Mouse (Mus musculus) frontal cortex, adult (tissue): ENCODE data around the gene Ifi35.
"Not testable (repeated sequence)": the region's sequence is repeated elsewhere in the genome, so short reads cannot be mapped to it uniquely, and the experiment has no call there.

Source experiments
- ATAC-seq: cut with Nextera tagmentation; 2 replicates; pipeline ENCODE4 v1.9.2; 2017; ENCODE audit warnings: mild to moderate bottlenecking, moderate library complexity, mixed read lengths; ENCODE audit not compliant: low TSS enrichment

Ifi35 gene

DNA sequence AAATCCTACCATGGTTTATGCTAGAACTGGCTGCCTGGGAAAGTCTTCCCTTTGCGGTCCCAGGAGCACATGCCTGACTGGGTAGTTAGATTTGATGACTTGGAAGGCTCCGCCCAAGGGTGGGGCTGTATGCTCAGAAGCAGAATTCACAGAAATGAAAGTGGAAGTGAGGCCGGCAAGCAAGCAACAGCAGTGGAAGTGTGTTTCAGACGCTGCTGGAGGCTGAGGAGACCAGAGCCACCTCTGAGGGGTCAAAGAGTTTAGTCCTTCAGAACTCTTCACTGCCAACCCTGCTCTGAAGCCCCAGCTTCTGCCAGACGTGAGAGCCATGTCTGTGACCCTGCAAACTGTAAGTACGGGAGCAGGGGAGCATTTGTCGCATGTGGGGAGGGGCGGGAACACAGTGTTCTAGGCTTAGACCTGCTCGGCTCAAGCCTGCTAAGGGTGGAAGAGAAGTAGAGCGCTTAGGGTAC is at the start of gene Ifi35:
Gene Ifi35 (plus strand): TSS at position 134 of the 473 bp plus-strand sequence.
- peak; percentile 20; the same call in 1 of the 2 replicates for ATAC-seq

DNA sequence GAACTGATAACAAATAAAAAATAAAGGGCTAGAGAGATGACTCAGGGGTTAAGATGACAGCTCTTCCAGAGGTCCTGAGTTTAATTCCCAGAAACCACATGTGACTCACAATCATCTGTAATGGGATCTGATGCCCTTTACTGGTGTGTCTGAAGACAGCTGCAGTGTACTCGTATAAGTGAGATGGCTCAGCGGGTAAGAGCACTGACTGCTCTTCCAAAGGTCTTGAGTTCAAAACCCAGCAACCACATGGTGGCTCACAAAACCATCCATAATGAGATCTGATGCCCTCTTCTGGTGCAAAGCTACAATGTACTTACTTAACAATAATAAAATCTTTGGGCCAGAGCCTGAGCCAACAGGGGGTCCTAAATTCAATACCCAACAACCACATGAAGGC is 32.9 kb upstream of the Ifi35 start:
- no peak for ATAC-seq

DNA sequence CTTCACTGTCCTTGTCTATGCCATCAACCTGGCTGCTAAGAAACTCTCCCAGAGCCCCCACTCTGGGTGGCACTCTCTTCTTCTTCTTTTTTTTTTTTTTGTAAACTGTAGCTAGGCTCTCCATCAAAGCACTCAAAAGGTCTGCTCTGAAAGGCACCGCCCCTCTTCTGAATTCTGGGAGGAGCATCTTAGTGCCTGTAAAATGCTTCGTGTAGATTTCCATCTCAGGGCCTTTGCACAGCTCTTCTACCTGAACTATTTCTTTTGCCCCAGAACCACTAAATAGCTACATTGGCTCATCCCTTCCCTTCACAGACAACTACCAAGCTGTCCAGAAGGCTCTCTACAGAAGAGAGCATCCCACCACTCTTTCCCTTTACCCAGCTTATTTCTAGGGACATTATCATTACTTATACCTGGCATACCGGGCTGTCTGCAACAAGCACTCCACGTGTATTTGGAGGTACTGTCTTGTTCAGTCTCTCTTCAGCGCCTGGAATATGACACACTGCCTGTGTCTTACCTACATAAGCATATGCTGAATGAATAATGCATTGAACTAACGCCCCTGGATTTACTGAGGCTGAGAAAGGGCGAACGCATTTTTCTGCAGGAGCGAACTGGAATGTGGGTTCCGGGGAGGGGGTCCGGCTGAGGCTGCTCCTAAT is 31.6 kb upstream of the Ifi35 start:
- peak; percentile 51; the same call in 1 of the 2 replicates for ATAC-seq

DNA sequence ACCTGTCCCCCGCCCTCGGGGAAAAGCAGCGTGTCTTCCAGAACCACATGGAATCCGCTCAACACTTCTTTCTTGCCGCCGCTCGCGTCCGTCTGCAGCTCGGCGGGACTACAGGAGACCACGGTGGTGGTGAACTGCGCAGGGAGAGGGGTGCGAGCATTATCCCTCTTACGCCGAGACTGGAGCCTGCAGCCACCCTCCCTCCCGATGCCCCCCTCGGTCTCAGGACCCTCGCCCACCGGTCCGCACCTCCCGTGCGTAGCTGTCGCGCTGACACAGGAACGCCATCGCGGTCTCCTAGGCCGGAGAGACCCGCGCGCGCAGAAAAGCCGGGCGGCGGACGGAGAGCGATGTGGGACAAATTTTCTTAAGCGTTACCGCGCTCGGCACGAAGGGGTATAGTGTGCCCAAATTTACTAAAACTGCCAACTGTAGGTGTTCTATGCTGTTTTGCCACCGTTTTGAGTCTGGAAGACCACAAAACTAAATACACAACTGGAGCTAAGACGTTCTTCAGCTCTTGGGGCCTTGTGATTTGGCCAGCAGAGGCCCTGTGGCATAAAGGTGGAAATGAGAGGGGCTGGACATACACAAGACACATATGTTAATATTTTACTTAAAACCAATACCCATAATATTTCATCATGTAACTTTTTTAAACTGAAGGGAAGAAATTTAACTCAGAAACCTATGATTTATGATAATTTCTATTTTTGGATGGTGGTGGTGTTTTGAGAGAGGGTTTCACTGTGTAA is 30.9 kb upstream of the Ifi35 start, which contains the start of gene Aarsd1:
Gene Aarsd1 (minus strand): TSS at position 515 of the 755 bp plus-strand sequence.
- ATAC-seq: peak; percentile 56; the same call in 1 of the 2 replicates

DNA sequence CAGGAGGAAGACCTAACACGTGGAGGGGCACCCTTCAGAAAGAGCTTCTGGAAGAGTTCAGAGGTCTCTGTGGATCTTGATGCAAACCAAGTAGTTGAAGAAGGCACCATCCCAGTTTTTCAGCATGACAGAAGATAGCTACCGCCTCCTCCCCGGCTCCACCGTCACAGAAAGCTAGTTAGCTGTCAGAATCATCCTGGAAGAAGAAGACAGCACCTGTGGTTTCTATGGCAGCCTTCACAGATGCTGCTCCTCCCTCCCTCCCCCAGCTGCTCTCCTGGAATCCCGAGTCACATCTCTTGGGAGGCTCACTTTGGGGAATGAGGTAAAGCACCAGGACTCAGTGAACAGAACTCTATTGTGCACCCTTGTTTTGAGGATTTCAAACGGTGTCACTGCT is 29.2 kb upstream of the Ifi35 start:
- peak; percentile 77; the same call in 1 of the 2 replicates for ATAC-seq

DNA sequence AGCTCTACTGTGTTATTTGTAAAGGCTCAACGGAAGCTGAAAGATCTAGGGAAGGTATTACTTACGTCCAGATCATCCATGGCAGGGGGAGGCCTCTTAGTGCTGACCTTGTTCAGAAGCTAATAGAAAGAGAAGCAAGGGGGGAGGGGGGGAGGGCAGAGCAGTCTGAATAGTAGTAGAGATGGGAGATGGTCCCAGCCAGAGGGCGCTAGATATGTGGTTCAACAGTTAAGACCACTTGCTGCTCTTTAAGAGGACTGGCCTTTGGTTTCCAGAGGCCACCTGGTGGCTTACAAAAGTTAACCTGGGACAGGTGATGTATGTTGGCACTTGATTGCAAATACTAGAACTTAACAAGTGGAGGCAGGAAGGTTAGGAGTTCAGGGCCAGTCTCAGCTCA is 28.6 kb upstream of the Ifi35 start:
- no peak for ATAC-seq

- ATAC-seq: no peak
Observed at GRCm38 (mm10) chr11:101420148-101420547, 28.1 kb upstream of the Ifi35 start.

- peak; percentile 68 for ATAC-seq
Observed at GRCm38 (mm10) chr11:101424105-101424851, 23.9 kb upstream of the Ifi35 start, which contains the start of gene Gm27029. Gene Gm27029 (minus strand): TSS chr11:101424796.

GRCm38 (mm10) chr11:101424925-101425813 is 23.0 kb upstream of the Ifi35 start, which contains the start of the genes Rundc1 and Ptges3l:
Gene Rundc1 (plus strand): TSS chr11:101425085.
Gene Ptges3l (minus strand): TSS chr11:101425333.
- ATAC-seq: peak; percentile 80

GRCm38 (mm10) chr11:101426165-101426564 is 22.0 kb upstream of the Ifi35 start:
- no peak for ATAC-seq

- no peak for ATAC-seq
Observed at GRCm38 (mm10) chr11:101431327-101431726, 16.9 kb upstream of the Ifi35 start.

DNA sequence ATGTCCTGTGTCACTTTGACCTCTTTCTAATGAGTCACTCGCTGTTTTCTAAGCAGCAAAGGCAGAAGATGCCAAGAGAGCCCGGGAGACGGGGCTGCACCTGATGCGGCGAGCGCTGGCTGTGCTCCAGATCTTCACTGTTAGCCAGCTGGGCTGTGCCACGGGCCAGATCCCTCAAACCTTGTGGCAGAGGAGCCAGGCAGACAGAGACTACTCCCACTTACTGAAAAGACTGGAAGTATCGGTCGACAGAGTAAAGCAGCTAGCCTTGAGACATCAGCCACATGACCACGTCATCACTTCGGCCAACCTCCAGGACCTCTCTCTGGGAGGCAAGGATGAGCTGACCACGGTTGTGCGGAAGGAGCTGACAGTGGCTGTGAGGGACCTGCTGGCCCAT is 14.8 kb upstream of the Ifi35 start:
- ATAC-seq: no peak

DNA sequence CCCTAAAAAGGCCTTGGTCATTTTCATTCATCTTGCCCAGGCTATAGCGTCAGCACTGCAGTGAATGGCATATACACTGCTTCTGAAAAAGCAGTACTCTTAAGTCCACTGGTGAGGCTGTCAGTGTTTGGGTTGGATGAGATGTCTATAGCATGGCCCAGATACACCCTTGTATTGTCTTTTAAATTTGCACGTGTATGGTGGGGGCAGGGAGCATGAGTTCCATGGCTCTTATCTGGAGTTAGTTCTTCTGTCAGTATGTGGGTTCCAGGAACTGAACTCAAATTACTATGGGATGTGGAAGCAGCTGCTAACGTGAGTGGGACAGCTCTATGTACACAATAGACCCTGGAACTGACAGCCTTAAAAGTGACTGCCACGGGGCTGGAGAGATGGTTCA is 12.4 kb upstream of the Ifi35 start:
- no peak for ATAC-seq

DNA sequence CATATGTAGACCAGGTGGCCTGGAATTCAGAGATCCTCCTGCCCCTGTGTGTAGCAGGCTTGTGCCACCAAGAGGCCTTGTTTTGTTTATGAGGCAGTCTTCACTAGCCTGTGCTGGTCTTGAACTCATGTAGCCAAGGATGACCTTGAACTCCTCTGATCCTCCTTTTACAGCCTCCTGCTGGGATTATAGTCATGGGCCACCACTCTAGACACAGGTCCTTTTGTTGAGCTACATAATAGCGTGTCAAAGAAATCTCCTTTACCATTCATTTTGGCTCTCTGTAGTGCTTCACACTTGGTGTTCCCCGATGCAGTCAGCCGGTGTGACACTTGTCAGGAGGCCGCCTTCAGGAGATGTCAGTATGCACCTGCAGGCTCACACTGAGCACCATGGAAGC is 11.3 kb upstream of the Ifi35 start:
- ATAC-seq: no peak

GRCm38 (mm10) chr11:101438006-101438405 is 10.2 kb upstream of the Ifi35 start:
- not testable (repeated sequence) for ATAC-seq

DNA sequence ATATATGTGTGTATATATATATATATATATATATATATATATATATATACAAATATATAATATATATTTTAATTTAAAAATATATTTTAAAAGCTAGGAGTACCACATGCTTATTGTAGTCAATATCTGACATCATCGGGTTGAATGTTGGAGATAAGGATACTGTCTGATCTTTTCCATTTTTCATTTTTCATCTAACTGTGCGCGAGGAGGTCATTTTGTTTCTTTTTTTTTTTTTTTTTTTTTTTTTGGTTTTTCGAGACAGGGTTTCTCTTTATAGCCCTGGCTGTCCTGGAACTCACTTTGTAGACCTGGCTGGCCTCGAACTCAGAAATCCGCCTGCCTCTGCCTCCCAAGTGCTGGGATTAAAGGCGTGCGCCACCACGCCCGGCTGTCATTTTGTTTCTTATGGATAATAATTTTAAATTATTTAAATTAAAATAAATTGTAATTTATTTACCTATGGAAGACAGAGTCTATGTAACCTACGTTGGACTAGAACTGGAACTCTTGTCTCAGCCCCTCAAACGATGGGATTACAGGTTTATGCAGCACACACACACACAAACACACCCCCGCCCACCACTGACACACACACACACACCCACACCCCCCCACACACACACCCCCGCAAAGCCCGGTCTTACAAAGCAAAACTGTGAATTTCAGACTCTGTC is 6.6 kb upstream of the Ifi35 start:
- ATAC-seq: not testable (repeated sequence)

DNA sequence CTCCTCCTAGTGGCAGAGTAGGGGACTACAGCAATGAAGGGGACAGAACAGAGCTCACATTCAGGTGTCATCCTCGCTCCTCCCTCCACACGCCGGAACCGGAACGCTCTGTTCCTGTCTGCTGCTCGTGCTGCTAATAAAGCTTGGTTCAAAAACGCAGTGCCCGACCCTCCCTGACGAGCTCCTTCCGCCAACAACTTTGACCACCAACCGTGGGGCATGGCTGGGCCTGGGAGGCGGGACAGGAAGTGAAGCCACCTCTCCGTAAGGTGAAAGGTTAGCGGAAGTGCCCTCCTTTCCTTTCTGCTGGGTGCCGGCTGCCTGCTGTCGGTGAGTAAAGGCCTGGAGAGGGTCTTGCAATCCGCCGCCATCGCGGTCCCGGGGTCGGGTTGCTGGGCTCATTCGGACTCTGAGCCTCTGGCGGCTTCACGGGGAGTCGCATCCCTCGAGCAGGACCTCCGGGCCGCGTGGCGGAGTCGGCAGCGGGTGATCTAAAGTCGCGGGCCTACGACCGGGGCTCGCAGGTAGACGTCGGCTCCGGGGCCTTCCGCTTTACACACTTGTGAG is 6.0 kb upstream of the Ifi35 start, which contains the start of gene Rpl27:
Gene Rpl27 (plus strand): TSS at position 172 of the 567 bp plus-strand sequence.
- peak; percentile 99 for ATAC-seq

DNA sequence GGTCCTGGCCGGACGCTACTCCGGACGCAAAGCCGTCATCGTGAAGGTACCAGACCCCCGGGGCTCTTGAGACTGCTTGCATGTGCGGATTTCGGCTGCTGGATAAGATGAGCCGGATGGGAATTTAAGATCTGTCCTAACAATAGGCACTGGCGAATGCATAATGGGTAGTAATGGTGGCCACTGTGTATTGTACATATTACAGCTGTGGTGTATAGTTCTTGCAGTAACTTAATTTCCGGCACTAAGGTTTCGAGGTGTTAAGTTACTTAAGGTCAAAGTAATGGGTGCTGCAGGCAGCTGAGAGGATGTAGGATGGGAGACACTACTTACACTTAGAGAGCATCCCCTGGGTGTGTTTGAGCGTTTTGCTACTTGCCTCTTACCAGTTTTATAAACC is 5.4 kb upstream of the Ifi35 start:
- no peak for ATAC-seq

GRCm38 (mm10) chr11:101446319-101446718 is 1.9 kb upstream of the Ifi35 start:
- ATAC-seq: no peak

GRCm38 (mm10) chr11:101446860-101447259 is 1.3 kb upstream of the Ifi35 start:
- ATAC-seq: not testable (repeated sequence)
